Mouse (Mus musculus) stomach, embryonic 14.5 days (tissue): Measurements from ENCODE around the gene Tst. TPM values are rescaled to one million over a fixed set of nuclear protein-coding genes. Genes with fewer than 3 reads are reported as not detected.

ENCODE experiments used
- ATAC-seq: fragments of 200-750 bp; cut with Nextera tagmentation; 2 replicates; pipeline ENCODE4 v1.8.0; 2017; ENCODE audit warnings: low read depth, moderate TSS enrichment; ENCODE audit not compliant: insufficient number of reproducible peaks, insufficient read depth, low FRiP score
- H3K27ac ChIP-seq: fragments of 300-500 bp; sonication (generic); 2 replicates; pipeline ENCODE4 v1.5.1; 2014; ENCODE audit warnings: mild to moderate bottlenecking, low read length, moderate library complexity, mixed read lengths
- H3K27me3 ChIP-seq: fragments of 300-500 bp; sonication (generic); 2 replicates; pipeline ENCODE4 v1.6.1; 2014; ENCODE audit warnings: low read length, control low read depth, mixed read lengths; ENCODE audit not compliant: control insufficient read depth, insufficient read depth
- H3K36me3 ChIP-seq: fragments of 300-500 bp; sonication (generic); 2 replicates; pipeline ENCODE4 v1.6.1; 2014; ENCODE audit warnings: mild to moderate bottlenecking, control low read depth, low read length, moderate library complexity, mixed read lengths; ENCODE audit not compliant: control insufficient read depth, insufficient read depth
- H3K4me1 ChIP-seq: fragments of 300-500 bp; sonication (generic); 2 replicates; pipeline ENCODE4 v1.6.1; 2014; ENCODE audit warnings: low read length, control low read depth, mixed read lengths; ENCODE audit not compliant: control insufficient read depth, insufficient read depth
- H3K4me2 ChIP-seq: fragments of 300-500 bp; sonication (generic); replicated peaks from 2 replicates; pipeline ENCODE4 v1.6.1; 2014; ENCODE audit warnings: low read depth, low read length, control low read depth
- H3K4me3 ChIP-seq: fragments of 300-500 bp; sonication (generic); 2 replicates; pipeline ENCODE4 v1.5.1; 2014; ENCODE audit warnings: low read depth, low read length, control low read depth
- H3K9ac ChIP-seq: fragments of 300-500 bp; sonication (generic); replicated peaks from 2 replicates; pipeline ENCODE4 v1.6.1; 2014; ENCODE audit warnings: low read depth, mild to moderate bottlenecking, control low read depth, low read length, moderate library complexity, mixed read lengths
- H3K9me3 ChIP-seq: fragments of 300-500 bp; sonication (generic); 2 replicates; pipeline ENCODE4 v1.6.1; 2016; ENCODE audit warnings: low read depth, low read length, control low read depth; ENCODE audit not compliant: control insufficient read depth
- WGBS: fragments of 180-500 bp; shearing (Covaris S2); extraction: QIAGEN DNeasy Blood & Tissue Kit; methylation state at CpG from one replicate; pipeline ENCODE4 v1.1.7; 2014; 5-methylcytosine and 5-hydroxymethylcytosine counted together
- polyA plus RNA-seq: library from polyadenylated mRNA; unstranded; fragments of >200 nt; fragmentation: Nextera tagmentation; extraction: Ambion mirVana; gene quantifications from 2 replicates; pipeline ENCODE4 v1.2.1, GENCODE M21; 2014

Gene Tst
- polyA plus RNA-seq, 1 experiment from 2014 or later, result 38.6 TPM

DNA sequence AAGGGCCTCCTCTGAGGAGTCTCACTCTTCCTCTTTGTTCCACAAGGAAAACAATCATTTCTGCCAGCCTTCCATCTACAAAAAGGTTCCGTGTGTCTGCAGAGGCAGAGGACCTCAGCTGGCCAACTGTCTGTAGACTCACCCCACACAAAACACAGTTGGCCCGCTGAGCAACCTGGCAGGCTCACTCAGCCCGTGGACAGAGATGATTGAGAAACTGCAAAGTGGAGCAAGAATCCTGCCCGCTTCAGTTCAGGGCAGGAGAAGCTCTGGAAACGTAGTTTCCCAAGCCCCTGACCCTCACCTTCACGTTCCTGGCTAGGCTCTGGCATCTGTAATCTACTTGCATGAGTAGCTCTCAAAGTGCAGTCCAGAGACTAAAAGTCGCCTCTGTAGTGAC, 41.4 kb upstream of the Tst start:
- Histone ChIP-seq H3K4me2 (no peak overlapping the region), H3K27me3 (no peaks in the 10 kb centered on the region), H3K9me3 (no peaks in the 10 kb centered on the region), H3K36me3 (no peaks in the 10 kb centered on the region), H3K4me3 (no peak overlapping the region), H3K27ac (no peak overlapping the region), H3K9ac (no peak overlapping the region), H3K4me1 (no peaks in the 10 kb centered on the region)
- no peak for ATAC-seq
- WGBS, result 46% methylated on average over 7 of the region's 7 CpGs

DNA sequence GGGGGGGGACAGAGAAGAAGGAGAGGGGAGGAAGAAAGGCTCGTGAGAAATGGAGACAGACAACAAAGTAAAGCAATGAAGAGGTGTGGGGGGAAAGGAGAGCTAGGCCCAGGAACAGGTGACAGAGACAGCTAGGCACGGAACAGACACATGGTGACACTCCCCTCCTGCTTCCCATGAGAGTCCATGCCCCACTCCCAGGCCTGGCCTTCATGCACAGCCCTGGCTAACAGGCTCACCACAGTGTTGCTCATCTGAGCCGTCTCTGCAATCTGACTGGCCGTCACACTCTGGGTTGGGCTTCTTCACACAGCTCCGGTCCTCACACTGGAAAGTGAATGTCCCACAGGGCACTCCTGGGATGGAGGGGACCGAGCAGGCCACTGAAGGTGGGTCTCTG, 38.1 kb upstream of the Tst start:
- Histone ChIP-seq H3K27me3 (no peaks in the 10 kb centered on the region), H3K36me3 (no peaks in the 10 kb centered on the region), H3K9me3 (no peaks in the 10 kb centered on the region), H3K4me3 (no peak overlapping the region), H3K4me1 (no peaks in the 10 kb centered on the region), H3K4me2 (no peak overlapping the region), H3K27ac (no peak overlapping the region), H3K9ac (no peak overlapping the region)
- 48% methylated on average over 6 of the region's 6 CpGs for WGBS
- ATAC-seq, result no peak

DNA sequence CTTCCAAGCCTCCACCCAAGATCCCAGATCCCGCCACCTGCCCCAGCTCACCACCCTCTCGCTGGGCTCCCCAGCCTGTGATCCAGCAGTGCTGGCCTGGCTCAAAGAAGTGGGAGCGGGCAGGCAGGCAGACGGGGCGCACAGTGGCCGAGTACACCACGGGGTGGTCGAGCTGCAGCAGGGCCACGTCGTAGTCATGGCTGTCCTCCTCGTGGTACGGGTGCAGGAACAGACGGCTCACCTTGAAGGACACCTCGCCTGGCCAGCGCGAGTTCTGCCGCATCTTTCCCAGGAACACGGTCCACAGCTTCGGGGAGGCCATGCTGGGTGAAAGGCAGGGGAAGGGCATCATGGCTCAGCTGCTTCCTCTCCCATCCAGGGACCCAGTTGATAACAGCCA, 36.5 kb upstream of the Tst start:
- H3K4me2 ChIP-seq, result no peak overlapping the region
- peaks cover 7% of the 10 kb centered on the region; the same call in 1 of the 2 replicates for H3K4me1 ChIP-seq
- H3K9ac ChIP-seq, result no peak overlapping the region
- H3K27ac ChIP-seq, result no peak overlapping the region
- H3K4me3 ChIP-seq, result no peak overlapping the region
- H3K36me3 ChIP-seq, result no peaks in the 10 kb centered on the region
- H3K27me3 ChIP-seq, result no peaks in the 10 kb centered on the region
- ATAC-seq, result no peak
- no peaks in the 10 kb centered on the region for H3K9me3 ChIP-seq
- 87% methylated on average over 19 of the region's 19 CpGs for WGBS

DNA sequence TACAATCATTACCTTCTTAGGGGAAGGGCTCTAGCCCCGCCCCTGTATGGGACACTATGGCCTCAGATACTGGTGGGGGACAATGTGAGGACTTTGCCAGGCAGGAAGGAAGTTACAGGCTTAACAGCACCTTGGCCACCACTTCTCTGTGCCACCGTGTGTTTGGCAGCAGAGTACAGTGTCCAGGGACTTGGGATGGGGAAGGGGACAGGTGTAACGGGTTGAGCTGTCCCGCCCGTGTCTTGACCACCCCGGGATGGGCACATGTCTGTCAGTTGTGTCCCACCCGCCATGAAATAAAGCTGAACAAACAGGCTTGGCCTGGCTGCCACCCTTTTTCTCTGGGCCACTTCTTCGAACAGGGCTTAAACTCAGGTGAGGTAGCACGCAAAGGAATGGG, 33.3 kb upstream of the Tst start:
- no peaks in the 10 kb centered on the region for H3K36me3 ChIP-seq
- H3K9me3 ChIP-seq, result no peaks in the 10 kb centered on the region
- H3K27me3 ChIP-seq, result no peaks in the 10 kb centered on the region
- no peak for ATAC-seq
- peaks cover 17% of the 10 kb centered on the region; the same call in 1 of the 2 replicates for H3K4me1 ChIP-seq
- H3K9ac ChIP-seq, result no peak overlapping the region
- no peak overlapping the region for H3K4me3 ChIP-seq
- no peak overlapping the region for H3K27ac ChIP-seq
- 61% methylated on average over 9 of the region's 9 CpGs for WGBS
- no peak overlapping the region for H3K4me2 ChIP-seq

DNA sequence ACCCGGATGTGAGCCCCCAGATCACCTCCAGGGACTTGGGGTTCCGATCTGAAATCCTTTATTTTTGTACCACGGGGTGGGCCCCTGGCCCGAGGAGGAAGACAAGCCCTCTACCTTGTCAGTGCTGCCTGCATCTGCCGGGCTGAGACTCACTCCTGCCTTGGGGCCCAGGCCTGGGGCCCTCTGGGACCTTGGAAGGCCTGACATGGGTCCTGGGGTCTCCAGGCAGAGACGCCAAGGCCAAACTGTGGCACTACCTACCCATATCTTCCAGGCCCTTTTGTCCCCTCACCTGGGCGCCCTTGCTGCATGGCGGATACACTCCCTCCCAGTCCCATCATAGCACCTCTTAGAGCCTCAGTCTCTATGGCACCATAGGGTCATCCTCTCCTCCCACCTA, 32.8 kb upstream of the Tst start:
- Histone ChIP-seq H3K27ac (no peak overlapping the region), H3K4me3 (no peak overlapping the region), H3K4me2 (no peak overlapping the region), H3K9ac (no peak overlapping the region), H3K4me1 (peaks cover 17% of the 10 kb centered on the region; the same call in 1 of the 2 replicates), H3K9me3 (no peaks in the 10 kb centered on the region), H3K27me3 (no peaks in the 10 kb centered on the region), H3K36me3 (no peaks in the 10 kb centered on the region)
- ATAC-seq, result no peak
- 59% methylated on average over 8 of the region's 8 CpGs for WGBS

DNA sequence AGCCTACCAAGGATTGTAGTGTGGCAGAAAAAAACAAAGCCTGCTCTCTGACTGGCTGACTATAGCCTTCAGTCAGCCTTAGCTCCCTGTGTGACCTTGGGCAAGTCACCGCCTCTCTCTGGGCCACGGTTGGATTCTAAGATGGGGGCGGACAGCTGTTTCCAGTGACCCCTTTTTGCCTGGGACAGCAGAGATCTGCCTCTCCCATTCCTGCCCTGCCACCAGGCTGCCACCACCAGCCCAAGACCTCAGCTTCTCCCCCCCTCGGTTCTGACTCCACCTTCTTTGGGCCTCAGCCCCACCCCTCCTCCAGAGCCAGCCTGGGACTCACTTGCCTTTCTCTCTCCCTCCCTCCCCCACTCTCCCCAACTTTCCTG, 32.3 kb upstream of the Tst start:
- Histone ChIP-seq H3K9me3 (no peaks in the 10 kb centered on the region), H3K27me3 (no peaks in the 10 kb centered on the region), H3K36me3 (no peaks in the 10 kb centered on the region), H3K4me1 (peaks cover 17% of the 10 kb centered on the region; the same call in 1 of the 2 replicates), H3K27ac (peak overlapping the region; percentile 87), H3K9ac (no peak overlapping the region), H3K4me3 (no peak overlapping the region), H3K4me2 (peak overlapping the region; percentile 62; the same call in 1 of the 2 replicates)
- ATAC-seq, result no peak
- 48% methylated on average over 4 of the region's 4 CpGs for WGBS

DNA sequence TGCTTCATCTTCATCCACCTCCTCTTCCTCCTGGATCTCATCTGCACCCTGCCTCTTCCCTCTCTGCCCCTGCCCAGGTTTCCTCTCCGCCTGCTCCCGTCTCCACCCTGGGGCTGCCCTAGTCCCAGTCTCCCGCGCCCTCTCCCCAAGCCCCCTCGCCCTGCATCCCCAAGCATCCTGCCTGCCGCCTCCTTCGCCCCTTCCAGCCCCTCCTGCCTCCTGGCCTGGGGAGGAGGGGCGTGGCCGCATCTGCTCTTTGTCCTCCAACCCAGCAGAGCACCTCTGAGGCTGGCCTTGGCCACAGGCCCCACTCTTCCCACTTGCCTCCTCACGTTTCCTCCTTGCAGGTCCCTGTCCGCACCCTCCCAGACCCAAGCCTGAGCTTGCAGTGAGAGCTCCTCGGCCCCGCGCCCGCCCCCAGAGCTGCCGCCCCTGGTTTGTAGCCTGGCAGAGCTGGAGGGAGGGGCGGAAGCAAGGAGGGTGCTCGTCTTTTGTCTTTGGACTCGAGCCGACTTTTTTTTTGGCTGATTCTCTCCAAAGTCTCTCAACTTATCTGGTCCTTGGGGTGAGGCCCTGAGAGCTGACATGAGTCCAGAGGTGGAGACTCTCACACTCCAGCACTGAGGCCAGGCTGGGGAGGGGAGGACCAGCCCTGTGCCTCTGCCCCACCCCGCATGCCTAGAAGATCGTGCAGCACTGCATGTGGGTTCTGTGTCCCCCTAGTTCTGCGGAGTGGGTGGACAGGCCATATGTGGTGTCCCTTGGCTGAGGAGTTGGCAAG, 31.7 kb upstream of the Tst start:
- peak overlapping the region; percentile 87 for H3K27ac ChIP-seq
- peaks cover 17% of the 10 kb centered on the region; the same call in 1 of the 2 replicates for H3K4me1 ChIP-seq
- H3K4me2 ChIP-seq, result peak overlapping the region; percentile 62
- no peaks in the 10 kb centered on the region for H3K9me3 ChIP-seq
- no peak overlapping the region for H3K9ac ChIP-seq
- no peaks in the 10 kb centered on the region for H3K36me3 ChIP-seq
- H3K4me3 ChIP-seq, result peak overlapping the region; percentile 20; the same call in 1 of the 2 replicates
- peak; percentile 25; the same call in 1 of the 2 replicates for ATAC-seq
- H3K27me3 ChIP-seq, result no peaks in the 10 kb centered on the region
- 15% methylated on average over 23 of the region's 23 CpGs for WGBS

DNA sequence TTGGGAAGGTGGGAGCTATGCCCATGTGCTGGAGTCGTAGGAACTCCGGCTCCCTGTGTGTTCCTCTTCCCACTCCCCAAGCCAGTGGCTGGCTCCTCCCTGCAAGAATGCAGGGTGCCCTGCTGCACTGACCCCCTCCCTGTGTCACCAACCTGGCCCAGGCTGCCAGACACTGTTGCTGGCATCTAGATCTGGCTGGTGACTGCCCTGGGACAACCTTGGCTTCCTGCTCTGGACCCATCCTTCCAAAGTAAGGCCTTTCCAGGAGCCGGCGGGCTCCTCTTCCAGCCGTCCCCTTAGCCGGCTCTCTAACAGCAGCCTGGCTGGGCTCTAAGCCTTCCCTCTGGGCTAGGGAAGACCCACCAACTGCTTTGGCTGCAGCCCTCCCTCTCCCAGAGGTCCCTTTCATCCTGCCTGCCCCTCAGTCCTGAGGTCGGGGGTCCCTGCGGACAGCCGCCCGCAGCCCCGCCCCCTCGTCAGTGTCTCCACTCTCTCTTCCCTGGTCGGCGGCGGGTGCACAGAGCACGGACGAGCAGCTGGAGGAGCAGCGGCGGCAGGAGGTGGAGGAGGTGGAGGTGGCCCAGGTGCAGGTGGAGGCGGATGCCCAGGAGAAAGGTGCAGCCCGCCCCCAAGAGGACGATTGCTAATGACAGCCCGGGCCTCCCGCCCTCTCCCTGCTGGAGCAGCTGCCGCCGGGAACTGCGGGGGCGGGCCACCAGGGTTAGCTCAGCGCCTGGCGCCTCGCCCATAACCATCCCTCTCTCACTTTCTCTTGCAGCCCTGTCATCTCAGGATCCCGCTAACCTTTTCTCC, 30.9 kb upstream of the Tst start:
- 9% methylated on average over 31 of the region's 32 CpGs for WGBS
- Histone ChIP-seq H3K9ac (peak overlapping the region; percentile 21; the same call in 1 of the 2 replicates), H3K27ac (peak overlapping the region; percentile 87), H3K4me3 (peak overlapping the region; percentile 20), H3K27me3 (no peaks in the 10 kb centered on the region), H3K4me1 (peaks cover 17% of the 10 kb centered on the region; the same call in 1 of the 2 replicates), H3K4me2 (peak overlapping the region; percentile 62), H3K36me3 (no peaks in the 10 kb centered on the region), H3K9me3 (no peaks in the 10 kb centered on the region)
- ATAC-seq, result peak; percentile 72
